Mouse (Mus musculus): ENCODE measurements around the gene Dtl. TPM values are rescaled to one million over a fixed set of nuclear protein-coding genes. Genes with fewer than 3 reads are reported as not detected.
"Not testable (repeated sequence)": the region's sequence is repeated elsewhere in the genome, so short reads cannot be mapped to it uniquely, and the experiment has no call there.

Dtl gene
- total RNA-seq, 4 experiments from 2014 or later, result 0.06 to 0.34 (median 0.20) TPM

DNA sequence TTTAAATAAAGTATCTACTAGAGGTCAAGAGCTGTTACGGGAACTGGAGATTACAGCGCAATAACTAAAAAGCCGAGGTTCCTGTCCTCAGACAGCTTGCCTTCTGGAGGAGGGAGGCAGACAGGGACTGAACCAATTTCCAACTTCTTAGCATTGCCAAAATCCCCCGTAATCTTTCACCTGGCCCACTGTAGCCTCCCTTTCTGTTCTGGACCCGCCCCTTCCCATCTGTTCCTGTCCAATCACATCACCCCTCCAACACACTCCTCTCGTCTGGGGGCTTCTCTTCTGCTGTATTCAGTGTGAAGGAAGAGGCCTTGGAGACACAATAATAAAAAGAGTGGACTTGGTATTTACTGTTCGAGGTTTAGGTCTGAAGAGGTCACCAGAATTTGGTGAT, 55.1 kb downstream of the Dtl start:
- DNase-seq (ENCODE audit: low spot score), result no peak

DNA sequence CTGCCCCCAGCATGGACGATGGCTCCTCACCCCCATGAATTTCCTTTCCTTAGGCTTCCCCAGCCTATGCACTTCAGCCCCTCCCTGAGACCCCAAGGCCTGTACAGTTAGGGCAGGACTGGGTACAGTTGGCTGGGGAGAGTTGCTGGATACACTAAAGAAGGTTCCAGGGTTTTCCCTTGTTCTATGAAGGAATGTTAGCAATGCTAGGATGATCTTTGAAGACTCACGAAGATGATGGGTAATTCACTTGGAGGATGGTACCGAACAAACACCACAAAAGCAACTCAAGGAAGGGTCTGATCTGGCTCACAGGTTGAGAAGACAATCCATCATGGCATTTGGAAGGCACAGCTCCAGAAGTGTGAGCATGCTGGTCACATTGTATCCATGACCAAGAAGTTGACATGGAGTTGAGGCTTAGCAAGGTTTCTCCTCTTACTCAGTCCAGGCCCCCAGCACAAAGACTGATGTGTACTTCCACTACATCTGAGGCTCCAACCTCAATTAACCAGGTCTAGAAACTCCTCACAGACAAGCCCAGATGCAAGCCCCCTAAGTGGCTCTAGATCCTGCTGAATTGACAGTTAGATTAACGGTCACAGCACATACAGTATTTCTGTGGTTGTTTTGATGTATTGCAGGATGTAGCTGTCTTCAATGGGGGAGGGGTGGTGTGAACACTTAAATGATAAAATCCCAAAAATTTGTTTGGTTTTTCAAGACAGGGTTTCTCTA, 55.8 kb downstream of the Dtl start:
- no peak for DNase-seq (ENCODE audit: low spot score)

DNA sequence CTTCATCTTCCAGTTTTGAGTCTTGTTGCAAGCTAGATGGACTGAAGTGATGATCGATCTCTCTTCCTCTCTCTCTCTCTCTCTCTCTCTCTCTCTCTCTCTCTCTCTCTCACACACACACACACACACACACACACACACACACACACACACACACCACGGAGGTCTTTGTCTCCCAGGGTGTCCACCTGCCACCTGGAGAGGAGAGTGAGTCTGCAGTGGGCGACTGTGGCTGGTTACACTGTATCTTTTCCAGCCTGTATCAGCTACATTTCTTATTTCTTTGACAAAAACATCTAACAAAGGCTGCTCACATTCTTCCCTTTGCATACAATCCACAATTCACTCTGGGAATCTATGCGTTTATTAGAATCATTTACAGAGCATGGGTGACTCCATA, 56.4 kb downstream of the Dtl start:
- no peak for DNase-seq (ENCODE audit: low spot score)

DNA sequence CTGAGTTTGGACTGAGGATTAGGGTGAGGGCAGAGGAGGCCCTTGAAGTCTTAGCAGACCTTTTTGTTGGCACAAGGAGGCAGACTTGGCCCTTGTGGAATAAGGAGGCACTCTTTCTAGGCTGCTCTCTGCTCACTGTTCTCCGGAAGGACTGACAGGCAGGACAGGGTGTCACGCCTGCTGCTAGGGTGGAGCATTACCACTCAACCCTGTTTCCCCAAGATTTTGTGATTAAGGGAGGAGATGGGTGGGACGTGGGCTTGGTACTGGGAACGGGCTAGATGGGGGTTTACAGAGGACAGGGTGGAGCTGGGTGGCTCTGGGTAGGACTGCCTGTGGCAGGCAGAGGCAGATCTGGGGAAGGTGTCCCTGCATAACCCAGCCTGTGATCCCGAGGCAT, 57.4 kb downstream of the Dtl start:
- no peak for DNase-seq (ENCODE audit: low spot score)

DNA sequence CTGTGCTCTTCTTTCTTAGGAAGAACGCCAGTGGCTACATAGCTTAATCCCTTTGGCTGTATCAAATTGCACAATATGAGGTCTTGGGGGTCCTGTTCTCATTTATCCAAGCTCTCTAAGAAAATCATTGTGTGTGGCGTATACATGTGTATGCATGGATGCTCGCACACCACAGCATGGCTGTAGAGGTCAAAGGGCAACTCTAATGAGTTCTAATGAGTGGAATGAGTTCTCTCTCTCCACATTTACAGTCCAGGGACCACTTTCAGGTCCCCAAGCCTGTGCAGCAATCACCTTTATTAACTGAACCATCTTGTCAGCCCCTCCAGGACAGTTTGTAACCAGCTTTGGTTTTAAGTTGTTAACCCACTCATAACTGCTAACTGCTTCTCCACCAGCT, 58.3 kb downstream of the Dtl start:
- DNase-seq (ENCODE audit: low spot score), result no peak

DNA sequence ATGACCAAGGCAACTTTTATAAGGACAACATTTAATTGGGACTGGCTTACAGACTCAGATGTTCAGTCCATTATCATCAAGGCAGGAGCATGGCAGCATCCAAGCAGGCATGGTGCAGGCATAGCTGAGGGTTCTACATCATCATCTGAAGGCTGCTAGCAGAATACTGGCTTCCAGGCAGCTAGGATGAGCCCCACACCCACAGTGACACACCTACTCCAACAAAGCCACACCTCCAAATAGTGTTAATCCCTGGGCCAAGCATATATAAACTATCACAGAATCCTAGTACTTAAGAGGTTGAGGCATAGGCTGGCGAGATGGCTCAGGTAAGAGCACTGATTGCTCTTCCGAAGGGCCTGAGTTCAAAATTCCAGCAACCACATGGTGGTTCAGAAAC, 59.0 kb downstream of the Dtl start:
- DNase-seq (ENCODE audit: low spot score), result not testable (repeated sequence)

DNA sequence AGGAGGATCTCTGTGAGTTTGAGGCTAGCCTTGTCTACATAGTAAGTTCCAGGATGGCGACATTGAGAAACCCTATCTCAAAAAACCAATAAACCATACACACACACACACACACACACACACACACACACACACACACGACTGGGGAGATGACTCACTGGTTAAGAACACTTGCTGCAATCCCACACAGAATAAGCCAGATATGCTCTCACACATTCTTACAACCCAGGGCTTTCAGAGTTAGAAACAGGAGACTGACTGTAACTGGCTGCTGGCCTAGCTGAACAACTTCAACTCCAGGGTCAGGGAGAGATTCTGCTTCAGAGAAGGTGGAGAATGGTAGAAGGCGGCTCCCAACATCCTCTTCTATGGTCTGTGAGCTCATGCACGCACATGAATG, 62.1 kb downstream of the Dtl start:
- no peak for DNase-seq (ENCODE audit: low spot score)

DNA sequence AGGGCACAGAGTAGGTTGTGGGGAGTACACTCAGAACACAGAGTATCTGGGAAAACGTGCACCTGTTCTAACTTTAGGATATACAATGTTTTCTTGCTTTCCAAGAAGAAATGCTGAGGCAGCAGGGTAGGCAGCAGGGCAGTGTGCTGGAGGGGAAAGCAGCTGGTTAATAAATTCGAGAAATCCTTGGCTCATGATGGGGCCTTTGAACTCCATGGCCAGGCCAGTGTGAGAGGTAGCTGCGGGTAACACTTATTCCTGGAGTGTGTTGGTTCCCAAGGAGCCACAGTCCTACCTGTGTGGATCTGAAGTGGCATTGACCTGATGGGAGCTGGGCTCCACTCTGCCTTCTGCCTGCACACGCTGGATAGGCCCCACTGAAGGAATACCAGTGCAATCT, 63.0 kb downstream of the Dtl start:
- DNase-seq (ENCODE audit: low spot score), result no peak

DNA sequence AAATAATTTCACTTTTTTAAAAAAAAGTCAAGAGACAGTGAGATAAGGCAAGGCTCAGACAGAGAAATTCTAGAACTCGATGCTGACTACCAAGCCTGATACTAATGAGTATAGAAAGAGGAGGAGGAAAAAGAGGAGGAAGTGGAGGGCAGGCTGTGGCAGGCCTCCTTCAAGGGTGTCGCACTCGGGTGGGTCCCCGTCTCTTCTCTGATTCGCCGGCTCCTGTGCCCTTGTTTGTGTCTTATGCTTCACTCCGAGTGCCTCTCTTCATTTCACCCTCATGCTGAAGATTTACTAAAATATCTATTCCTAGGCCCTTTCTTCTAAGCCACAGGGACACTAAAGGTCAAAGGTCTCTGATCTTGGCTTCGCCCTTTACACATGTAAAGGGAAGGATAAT, 63.8 kb downstream of the Dtl start:
- DNase-seq (ENCODE audit: low spot score), result no peak

DNA sequence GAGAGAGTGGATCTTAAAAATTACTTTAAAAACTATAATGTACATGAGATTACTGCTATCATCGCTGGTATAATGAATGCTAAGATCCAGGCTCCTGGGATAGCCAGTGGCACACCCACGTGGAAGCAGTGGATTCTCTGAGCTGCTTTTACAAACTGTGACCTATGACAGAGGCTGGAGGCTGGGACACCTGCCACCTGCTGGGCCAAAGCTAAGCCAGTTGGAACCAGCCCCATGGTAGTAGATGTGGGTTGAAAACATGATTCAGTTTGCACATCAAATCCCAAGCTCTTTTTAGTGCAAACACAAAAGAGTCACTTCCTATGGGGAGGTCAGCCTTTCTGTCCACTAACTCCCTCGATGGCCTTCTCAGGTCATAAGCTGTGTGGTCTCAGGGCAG, 65.5 kb downstream of the Dtl start:
- no peak for DNase-seq (ENCODE audit: low spot score)

DNA sequence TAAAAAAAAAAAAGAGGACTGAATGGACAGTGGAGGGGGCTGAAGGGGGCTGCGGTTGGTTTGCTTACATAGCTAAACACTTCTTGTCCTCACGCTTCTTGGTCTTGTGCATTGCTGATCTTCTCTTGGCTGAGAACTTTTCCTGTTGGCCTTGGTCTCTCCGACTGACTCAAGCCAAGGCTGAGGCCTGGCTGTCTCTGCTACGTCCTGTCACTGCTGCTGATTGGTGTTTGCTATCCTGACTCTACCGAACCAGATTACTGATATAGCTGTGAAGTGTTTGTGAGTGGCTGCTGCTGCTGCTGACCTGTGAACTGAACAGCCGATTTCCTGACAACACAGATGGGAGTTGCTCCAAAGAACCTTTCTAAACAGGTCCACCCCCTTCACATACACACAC, 66.2 kb downstream of the Dtl start:
- no peak for DNase-seq (ENCODE audit: low spot score)

DNA sequence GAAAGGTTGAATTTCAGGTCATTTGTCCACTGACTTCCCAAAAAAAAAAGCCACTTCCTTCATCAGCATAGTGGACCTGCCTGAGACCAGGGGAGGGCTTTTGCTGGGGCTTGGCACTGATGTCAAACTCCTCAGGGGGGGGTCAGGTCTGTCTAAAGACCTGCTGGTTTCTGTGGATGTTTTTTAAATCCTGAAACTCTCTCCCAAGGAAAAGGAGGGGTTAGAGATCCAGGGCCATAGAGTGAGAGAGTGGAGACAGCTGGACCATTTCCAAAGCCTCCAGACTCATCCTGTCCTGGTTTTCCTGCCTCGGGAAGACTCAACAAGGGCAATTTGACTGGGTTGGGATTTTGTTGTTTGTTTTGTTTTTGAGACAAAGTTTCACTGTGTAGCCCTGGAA, 68.6 kb downstream of the Dtl start:
- DNase-seq (ENCODE audit: low spot score), result peak; percentile 54

DNA sequence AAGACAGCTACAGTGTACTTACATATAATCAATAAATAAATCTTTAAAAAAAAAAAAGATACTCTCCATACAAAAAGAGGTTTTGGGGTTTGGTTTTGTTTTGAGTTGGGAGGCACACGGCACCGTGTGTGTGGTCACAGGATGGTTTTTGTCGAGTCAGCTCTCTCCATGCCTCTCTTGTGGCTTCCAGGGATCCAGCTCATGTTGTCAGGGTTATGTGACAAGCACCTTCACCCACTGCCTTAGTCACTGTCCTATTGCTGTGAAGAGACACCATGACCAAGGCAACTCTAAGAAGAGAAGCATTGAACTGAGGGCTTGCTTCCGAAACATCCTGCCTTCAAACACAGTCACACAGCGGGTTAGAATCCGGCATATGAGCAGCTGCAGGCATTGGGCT, 75.7 kb downstream of the Dtl start:
- no peak for DNase-seq (ENCODE audit: low spot score)

DNA sequence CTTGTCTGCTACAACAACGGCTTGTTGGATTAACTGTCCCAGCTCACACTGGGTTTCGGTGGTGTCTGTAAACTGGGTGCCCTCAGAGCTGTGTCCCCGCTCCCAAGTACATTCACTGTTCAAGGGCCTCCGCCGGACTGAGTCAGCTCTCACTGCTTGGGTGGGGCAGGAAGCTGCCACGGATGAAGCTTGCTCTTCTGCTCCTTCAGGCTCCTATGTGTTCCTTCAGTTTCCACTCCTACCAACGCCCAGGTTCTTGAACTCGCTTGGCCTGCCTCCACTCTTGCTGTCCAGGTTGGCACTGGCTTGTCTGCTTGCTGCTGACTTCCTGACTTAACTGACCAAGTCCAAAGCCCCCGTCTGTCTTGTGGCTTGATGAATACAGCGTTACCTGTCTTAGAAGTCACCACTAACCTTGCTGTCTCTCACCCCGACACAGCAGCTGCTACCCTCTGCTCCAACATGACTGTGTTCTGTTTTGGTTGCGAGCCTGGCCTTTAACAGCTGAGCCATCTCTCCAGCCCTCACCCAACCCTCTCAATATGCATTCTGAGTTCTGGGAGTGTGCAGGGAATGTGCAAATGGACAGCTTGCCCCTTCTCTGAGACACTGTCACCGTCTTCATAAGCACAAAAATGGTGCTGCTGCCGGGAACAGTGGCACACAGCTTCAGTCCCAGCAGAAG, 76.9 kb downstream of the Dtl start:
- DNase-seq (ENCODE audit: low spot score), result no peak

DNA sequence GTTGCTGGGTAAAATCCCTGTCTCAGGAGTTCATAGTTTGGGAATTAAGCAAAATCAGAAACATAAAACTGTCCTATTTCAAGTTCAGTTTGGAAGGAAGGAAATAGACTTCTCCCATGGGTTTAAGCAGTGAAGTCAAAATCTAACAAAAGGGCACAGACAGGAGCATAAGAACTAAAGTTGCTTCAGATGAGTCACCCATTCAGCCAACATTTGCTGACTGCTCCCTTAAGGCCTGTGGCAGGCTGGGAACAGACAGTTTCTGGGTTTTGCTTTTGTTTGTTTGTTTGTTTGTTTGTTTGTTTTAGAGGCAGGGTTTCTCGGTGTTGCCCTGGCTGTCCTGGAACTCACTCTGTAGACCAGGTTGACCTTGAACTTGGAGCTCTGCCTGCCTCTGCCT, 78.7 kb downstream of the Dtl start:
- DNase-seq (ENCODE audit: low spot score), result no peak

DNA sequence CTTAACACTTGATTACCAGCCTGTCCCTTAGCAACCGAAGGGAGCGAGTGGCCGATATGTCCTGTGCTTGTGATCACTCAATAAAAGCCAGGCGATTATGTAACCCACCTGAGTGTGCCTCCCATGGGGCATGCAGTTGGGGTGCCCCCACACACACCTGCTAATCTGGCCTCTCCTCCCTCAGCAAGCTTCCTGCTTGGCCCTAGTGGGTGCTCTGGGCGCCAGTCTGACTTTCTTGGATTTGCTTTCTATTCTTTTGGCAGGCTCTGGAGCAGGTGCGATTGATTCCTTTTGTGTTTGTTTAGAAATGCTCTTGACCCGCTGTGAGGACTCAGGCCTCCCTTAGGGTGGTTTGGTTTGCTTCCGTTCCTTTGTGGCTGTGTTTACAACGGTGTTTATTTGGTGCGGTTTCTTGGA, 80.3 kb downstream of the Dtl start:
- DNase-seq (ENCODE audit: low spot score), result peak; percentile 46

DNA sequence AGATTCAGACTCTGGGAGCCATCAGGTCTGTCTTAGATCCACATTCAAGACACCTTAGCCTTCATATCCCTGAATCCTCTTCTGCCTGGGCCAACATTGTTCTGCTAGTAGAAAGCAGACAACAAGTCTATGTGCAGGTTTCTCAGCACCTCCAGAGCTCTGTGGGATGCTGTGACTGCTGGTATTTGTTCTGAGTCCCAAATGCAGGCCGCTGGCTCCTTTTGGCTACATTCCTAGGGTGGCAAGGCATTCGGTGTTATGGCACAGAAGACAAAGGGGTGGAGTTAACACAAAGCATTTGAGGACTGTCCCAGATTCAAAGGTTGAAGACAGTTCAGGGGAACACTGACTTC, 81.1 kb downstream of the Dtl start:
- DNase-seq (ENCODE audit: low spot score), result no peak

DNA sequence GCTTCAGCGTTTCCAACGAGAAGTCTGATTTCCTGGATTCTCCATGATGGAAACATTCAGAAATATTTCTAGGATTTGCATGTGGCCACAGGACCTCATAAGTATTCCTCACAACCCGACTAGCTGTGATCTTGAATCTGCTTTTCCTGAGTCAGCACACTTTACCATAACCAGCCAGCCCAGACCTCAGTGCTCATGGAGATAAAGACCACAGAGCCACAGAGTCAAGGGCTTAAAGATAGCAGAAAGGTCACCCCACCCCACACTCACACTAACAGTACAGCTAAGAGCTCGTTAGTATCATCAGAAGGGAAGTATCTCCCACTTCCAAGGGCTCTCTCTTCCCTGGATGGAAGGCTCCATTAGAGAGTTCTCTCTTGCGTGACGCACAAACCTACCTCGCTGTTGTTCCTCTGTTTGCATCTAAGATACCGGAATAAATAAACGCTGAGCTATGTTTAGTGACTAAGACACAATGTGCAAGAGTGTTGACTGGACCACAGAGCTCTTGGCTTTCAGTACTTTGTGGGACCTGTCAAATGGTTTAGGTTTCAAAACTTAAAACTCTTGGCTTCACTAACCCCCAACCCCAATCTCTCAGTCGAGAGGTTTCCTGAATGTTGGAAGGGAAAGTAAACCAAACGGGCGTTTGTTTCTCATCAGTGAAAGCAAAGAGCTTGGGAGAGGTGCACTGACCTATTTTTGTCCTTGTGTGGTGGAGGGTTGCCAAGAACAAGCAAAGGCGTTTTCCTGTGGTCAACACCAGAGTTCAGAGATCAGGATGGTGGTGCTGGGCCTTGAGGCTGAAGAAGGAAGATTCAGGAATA, 81.7 kb downstream of the Dtl start:
- peak; percentile 74 for DNase-seq (ENCODE audit: low spot score)

DNA sequence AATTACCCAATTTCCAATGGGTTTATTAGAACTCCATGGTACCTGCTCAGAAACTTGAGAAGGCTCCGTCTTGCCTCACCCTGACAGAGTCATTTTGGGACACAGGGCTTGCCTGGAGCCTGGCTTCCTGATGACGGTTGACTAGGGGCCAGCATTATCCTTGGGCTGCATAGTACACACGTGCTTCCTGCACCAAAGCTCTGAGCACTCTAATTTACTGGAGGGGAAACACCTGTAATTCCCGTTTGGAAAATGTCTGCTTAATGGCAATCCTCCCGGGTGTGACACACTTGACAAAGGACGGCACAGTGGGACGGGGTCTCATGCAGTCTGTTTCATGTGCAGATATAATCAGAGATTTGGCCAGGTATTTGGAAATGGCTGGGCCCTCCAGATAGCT, 84.9 kb downstream of the Dtl start:
- peak; percentile 81 for DNase-seq (ENCODE audit: low spot score)

Measured in heart, adult 8-10 months (tissue).